Mouse (Mus musculus): ENCODE measurements around the gene Themis3.

Gene Themis3

DNA sequence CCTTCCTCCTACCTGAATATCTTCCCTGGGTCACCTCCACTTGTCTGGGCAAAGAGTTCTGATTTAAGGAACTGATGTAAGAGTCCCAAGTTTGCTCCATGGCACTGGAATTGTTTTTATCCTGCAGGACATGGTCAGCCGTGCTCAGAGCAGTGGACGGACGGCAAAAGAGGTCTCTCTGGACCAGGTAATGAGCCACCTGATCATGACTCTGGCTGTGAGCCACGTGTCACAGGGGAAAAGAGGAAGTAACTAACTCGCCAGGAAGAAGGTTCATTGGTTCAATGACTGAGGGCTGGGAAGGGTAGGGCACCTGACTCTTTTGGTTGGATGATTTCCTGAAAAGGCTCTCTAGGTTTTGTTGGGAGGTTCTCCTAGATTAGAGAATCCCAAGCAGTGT is at the start of gene Themis3:
TSS of gene Themis3 (minus strand) at position 187 of the 400 bp plus-strand sequence.
- no peak for DNase-seq

DNA sequence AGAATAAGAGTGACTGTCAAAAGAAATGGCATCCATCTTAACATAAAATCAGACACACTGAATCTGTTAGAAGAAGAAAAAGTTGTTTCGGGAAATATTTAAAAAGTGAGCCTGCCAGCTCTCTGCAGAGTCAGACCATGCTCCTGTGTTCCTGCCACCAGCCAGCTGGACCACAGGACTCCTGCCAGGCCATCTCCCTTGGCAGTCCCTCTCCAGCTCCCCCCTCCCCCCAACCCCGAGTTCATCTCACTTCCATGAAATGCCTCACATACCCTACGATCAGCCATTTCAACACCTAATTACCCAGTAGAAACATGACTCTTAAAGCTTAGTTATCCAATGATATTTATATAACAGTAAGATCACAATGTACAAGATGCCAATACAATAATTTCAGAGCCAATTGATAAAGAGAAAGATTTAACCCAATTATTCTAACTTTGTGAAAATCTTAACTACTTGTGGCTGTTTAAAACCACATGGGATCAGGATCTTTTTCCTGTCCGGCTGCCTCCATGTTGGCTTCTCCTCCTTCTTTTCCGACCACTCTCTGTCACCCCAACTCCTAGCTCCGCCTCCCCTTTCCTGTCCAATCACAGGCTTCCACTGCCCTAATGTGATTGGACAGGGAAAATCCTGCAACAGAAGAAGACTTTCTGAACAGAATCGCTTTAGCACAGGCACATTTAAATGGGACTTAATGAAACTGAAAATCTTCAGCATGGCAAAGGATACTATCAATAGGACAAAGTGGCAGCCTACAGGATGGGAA is 43.7 kb upstream of the Themis3 start:
- DNase-seq: no peak

DNA sequence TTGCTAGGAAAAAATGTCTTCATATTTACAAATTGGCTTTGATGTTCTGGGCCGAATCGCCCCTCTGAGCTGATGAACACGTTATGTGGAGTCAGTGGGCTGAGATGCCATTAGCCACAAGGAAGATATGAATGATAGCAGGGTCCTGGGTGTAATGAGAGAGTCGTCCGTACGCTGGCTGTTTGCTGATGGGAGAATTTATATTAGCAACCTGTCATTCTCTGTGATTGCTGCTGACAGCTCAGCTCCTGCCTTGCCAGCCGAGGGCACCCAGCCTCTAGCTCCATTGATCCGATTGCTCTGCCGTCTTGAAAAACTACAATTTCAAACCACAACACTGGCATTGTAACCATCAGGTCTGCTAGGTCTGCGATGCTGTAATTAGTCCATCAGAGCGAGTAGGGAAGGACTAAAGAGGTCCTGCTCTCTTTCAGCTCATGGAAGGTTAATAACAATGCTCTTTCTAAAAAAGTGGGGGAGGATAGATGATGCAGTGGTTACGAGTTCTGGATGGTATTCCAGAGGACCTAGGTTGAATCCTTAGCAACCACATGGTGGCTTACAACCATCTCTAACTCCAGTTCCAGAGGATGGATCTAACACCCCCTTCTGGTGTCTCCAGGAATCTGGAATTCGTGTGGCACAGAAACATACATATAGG is 25.7 kb upstream of the Themis3 start:
- no peak for DNase-seq

DNA sequence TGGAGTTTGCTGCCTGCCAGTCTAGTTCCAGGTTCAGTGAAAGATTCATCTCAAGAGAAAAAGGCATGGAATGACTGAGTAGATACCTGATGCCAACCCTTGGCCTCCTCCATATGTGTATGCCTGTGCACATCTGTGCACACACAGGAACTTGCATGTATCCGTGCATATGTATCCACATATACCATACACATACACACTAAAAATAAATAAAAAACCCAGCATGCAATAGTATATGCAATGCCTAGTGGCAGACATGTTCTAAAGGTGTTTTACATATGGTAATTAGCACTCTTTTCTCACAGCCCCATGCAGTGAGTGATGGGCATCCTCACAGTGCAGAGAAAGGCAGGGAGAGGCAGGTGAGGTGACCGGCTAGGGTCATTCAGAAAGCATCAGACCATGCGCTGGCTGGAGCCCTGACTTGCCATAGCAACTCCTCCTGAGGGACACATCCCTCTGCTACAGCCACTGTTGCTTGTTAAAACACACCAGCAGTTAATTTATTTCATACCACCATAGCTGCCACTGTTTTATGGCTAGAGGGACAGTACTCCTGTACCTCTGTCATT is 24.9 kb upstream of the Themis3 start:
- DNase-seq: no peak

DNA sequence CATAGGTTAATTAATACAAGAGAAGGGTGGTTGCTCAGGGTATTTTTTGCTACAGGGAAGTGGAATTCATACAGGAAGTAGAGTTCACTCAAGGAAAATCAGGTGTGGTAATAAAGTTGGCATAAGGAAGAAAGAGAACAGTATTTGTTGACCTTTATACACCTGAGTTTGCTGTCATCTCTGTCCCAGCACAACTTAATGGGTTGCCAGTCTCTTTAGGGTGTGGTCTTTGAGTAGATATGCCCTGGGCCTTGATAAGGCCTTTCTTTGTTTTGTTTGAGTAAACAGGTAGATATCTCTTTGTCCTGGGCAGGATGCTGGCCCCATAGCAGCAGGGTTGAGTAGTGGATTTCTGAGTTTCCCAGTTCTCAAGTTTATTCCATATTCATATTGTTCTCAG is 15.6 kb upstream of the Themis3 start:
- no peak for DNase-seq

DNA sequence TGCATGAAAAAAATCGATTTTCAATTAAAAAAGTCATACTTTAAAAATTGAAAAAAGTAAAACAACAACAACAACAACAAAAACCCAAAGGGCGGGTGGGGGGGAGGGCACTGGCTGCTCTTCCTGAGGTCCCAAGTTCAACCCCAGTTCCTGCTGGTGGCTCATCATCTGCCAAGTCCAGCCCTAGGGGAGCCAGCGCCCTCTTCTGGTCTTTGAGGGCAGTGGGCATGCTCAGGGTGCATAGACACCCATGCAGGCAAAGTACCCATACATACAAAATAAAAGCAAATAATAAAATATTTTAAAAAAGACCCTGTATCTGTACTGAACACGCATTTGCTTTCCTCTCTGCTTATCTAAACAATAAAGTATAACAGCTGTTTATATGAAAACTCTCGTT is 10.5 kb upstream of the Themis3 start:
- DNase-seq: no peak

DNA sequence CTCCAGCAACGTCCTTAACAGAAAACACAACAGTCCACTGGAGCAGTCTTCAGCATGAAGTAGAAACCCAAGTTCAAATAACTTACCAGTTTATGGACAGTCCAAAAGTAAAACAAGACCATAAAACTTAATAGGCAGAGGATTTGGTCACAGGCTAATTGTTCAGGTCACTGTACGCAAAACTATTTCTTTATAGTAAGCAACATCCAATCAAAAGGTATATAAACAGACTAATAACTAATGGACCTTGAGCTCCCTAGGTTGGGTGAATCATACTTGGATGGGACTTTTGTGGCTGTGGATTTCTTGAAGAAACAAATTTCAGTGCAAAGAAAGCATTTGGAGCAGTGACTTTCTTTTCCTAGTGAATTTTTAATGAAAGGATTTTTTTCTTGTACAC is 6.8 kb upstream of the Themis3 start:
- DNase-seq: no peak

DNA sequence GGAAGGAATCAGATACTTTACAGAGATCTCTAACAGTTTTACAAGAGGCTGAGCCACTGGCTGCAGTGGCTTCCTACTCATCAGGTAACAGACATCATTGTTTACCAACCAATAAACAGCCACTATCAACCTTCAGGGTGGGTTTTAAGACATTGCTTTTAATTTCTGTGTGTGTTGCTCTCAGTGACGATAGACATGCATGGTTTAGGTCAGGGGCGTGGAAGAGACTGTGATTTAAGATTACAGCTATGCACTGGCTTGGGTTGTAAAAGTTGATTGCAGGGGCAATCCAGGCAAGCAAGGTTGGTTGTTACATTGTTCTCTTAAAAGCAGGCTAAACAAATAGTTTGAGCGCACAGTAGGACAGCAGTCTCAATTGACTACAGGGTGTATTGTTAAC is 1.4 kb upstream of the Themis3 start:
- no peak for DNase-seq

DNA sequence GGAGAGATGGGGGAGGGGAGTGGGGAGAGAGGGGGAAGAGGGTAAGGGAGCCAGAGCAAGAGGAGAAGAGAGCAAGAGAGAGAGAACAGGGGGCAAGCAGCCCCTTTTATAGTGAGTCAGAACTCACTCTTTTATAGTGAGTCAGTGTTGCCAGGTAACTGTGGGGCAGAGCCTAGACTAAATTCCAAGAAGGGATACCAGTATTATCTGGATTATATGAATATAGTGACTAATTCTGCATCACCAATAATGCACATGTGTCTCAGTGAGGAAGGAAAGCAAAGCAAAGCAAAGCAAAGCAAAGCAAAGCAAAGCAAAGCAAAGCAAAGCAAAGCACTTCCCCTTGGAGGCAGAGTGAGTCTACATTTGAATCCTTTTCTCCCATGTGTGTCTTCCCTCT is 835 bp upstream of the Themis3 start:
- DNase-seq: no peak

DNA sequence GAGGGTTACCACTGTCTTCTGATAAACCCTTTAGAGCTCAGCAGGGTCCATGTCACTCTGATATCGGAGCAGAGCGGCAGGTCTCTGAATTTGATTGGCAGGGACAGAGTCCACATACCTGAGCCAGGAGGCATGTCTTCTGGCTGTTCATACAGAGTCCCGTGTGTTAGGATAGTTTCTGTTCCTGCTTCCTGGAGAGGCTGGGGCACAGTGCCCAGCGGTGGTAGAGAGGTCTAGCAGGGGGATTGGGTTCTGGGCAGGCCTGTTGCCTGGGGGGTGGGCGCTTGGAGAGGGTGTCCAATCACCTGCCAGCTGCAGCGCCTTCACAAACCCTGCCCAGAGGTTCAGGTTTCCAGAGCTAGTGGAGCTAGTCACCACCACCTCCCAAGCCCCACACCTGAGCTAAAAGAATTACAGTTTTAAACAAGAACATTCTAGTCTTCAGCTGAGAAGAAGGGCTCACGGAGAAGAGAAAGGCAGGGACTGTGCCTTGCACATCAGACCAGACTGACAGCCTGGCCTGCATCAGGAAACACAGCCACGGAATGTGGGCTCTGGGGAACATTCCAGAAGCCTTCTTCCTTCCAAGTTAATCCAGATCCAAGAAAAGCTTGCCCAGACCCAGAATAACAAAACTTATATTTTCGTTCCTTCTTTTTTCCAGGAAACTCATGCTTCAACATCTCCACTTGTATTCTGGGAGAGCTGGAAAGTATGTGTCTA is 3.9 kb downstream of the Themis3 start:
- peak in 1 of 2 experiments; percentile 44 for DNase-seq

DNA sequence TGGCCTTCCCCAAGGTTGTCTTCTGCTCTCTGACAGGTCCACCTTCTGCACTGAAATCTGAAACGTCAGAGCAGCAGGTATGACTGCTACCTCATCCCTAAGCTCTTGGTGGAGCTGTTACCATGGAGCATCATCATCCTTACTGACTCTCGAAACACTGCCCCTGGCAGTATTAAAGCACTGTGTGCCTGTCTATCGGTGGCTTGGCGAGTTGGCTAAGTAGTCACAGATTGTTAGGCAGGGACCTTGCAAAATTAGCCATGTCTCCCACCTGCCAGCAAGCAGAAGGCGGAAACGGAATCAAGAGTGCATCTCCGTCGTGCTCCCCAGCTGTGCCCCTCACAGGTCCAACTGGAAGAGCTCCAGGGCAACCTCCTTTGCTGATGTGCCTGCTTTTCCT is 4.6 kb downstream of the Themis3 start:
- DNase-seq: no peak

DNA sequence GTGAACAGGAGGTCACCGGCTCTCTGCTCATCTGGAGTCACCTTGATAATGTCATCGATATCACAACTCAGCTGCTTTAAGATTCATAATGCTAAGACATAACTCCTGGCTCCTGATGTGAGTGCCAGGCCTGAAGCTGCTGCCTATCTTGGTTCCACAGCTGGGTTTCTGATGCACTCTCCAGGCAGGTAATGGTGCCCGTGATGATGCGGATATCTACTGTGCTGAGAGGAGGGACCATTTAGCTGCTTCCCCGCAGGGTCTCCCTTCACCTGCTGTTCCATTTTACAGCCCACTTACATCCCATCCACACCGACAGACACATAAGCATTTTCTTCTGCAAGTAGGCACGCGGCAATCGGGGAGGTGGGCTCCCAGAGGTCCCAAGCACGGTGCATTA is 7.7 kb downstream of the Themis3 start:
- DNase-seq: no peak

DNA sequence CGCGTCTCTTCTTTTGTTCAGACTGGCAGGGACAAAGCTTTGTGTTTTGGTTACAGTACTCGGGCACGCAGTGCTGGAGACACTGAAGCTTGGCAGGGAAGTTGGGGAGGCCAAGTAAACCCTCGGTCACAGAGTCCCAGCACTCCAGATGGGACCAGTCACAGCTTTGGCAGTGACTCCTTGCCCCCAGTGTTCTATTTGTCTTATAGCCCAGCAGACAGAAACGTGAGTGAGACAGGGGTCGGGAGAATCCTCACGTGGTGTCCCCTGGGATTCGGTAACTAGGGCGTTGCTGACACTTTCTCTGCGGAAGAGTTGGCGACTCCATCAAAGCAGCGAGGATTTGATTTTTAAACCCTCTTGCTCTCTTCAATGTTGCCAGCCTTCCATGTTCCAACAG is 8.3 kb downstream of the Themis3 start:
- DNase-seq: no peak

DNA sequence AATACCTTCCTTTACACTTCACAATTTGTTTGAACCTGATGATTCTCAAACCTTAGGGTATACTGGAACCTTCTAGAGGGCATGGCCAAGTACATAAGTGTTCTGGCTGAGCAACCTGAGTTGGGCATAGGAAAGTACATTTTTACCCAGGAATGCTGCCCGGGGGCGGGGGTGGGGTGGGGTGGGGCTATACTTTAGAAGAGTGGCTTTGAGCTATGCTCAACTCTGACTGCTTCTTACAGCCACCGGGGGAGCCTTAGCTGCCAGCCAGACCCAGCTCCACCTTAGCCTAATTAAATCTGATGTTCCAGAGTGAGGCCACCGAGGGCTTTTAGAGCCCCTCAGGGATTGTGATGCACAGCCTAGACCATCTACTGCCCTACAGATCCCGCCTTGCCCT is 13.4 kb downstream of the Themis3 start:
- DNase-seq: no peak

DNA sequence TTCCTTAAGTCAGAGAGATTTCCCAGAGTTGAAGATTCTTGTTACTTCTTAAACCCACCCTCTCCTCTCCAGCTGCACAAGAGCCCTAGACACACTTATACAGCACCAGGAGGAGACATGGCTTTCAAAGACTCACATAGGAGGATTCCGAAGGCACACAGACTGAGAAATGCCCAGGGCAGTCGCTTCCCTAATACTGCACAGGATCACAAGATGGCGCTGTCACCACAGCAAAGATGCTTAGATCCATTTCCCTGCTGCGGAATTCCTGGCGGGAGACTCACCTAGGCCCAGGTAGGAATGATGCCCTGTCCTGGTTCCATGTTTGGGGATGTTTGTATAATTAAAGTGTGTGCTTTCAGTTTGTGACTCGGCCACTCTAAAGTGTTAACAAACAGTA is 16.4 kb downstream of the Themis3 start:
- peak; percentile 57 to 73 for DNase-seq

DNA sequence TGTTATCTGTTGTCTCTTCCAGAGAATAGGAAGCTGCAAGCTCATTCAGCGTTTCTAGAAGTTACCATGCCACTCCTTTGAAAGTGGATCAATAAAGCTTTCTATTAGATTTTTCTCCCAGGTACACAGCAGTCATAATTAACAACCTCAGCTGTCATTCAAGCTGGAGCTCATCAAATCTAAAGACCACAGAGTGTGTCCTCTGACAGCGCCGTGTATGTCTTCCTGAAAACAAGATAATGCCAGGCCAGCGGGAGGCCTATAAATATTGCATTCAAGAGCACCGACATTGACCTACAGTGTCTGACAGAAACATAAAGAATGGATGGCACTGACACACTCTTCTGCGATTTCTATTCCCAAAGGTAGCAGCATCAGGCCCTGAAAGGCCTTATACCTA is 16.9 kb downstream of the Themis3 start:
- DNase-seq: no peak

DNA sequence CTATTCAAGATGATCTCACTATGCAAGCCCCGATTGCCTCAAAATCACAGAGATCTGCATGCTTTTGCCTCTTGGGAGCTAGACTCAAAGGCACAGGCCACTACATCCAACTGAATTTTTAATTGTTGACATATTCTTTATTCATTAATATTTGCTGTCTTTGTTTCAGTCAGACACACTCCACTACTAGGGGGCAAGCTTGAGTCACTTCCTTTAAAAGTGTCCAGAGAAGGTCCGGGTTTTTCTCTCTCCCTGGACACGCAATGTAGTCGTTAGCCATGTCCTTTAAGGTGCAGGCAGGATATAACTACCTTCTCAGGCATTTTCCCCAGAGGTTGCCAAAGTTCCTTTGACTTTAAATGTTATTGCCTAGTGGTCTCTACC is 21.8 kb downstream of the Themis3 start:
- DNase-seq: peak in 1 of 2 experiments; percentile 71

DNA sequence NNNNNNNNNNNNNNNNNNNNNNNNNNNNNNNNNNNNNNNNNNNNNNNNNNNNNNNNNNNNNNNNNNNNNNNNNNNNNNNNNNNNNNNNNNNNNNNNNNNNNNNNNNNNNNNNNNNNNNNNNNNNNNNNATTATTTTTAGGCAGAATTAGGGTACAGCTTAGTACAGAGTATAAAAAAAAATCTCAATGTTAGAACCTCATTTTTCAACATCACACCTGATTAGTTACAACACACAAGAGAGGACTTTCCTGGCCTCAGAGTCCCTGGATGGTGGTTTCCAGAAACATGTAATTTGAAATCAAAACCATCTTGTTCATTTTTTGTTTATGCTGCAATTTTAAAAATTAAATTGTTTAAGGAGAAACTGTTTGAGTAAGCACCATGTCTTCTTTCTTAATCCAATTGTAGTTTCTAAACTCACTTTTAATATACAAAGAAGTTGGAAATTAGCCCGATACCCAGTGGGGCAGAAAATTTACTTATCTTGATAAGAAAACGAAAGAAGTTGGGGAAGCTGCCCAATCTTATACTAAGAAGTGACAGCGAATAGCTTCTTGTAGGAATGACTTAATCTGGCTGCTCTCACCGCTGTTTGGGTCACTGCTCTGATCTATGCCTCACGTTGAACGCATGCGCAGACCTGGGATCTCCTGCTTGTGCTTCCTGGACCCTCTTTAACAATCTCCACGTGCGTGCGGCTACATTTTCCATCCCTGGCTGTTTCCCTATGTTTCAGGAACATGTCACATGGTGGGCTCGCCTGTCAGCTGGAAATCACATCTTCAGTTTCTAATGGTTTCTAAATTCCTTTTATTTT is 22.4 kb downstream of the Themis3 start:
- no peak for DNase-seq

DNA sequence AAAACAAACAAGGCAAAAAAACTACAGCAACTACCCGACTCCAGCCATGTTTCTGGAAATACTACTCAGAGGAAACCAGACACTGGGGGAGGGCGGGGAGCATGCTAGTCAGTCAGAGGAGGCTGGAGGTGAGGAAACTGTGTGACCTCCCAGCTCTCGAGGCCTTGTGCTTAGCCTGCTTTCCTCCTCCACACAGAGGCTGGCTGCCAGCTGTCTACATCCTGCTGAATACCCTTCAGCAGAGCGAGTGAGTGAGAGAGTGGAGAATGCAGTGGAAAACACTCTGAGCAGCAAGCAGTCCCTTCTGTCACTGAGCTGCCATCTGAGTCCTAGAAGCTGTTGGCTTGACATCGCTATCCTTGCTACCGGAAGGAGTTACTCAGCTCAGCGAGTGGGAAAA is 30.2 kb downstream of the Themis3 start:
- peak; percentile 20 to 43 for DNase-seq

DNA sequence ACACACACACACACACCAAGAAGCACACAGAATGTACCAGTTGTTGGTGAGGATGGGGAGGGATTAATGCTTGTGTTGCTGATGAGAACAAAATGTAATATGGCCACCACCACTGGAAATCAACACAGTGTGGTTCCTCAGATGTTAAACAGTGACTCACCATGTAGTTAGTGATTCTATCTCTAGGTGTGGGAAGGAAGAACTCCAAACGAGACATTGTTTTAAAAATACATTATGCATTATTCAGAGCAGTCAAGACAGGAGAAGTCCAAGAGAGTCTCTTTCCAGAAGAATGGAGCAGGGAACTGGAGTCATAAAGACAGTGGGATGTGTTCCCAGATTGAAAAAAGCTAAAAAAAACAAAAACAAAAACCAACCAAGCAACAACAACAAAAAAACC is 30.9 kb downstream of the Themis3 start:
- DNase-seq: no peak

DNA sequence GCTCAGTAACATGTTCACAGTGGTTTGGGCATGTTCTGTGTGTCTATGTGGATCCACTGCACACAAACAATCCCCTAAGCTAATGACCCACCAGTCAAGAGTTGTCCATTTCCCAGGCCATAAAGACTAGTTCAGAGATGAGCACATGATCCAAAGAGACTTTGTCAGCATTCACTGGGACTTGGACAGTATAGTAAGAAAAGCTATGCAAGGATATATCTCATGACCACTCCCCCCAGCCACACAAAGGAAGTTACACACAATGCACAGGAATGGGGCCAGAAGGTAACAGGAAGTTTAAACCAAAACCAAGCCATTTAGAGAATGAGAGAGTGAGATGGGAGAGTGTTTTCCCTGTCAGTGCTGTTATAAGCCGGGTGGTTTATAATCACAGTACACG is 33.0 kb downstream of the Themis3 start:
- DNase-seq: no peak

DNA sequence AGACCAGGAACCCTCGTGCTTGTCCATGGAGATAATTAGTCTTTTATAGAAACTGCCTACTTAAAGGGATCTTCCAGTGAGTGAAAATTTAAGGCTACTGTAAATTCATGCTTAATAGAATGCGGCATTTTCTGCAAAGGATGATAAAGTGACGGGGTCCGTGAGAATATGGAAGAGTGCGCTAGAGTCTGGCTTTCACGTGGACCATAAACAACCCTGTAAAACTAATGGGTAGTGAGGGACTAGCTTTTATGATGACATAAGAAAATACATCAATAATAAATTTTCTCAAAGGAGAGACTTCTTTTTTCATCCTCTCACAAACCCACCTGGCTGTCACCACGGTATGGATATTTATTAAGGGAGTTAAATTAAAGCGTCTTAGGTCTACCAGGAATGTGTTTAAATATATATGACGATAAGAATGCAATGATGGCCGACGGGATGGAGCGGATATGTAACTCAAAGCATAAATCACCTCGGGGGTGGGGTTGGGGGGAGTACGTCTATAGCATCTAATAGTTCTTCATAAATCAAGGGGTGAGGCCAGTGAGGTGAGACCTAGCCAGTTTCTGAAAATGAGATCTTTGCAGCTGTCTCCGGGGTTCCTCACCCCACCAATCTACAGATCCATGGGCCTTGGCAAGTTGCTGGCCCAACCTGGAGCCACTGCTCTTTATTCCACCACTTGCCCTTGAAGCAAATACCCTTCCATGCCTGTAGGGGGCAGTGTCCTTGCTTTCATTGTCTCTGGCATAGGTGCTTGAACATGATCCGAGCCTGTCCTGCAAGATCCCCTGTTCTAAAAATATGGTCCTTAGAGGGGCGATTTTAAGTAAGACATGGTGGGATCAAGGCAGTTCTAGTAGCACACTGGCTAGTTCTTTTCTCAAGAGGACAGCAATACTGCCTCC is 35.8 kb downstream of the Themis3 start:
- DNase-seq: no peak
